Mouse (Mus musculus) lung, postnatal 14 days (tissue): ENCODE measurements at regions not wholly inside any gene's neighbourhood (a gene's known extent, or its start where the extent isn't known, plus 50 kb on each side); places are given as distances from the start of the nearest gene placed in this dataset.

Experiments
- DNase-seq: peaks from one replicate; pipeline ENCODE4 v3.0.0; 2021

- no peak for DNase-seq
Measured at GRCm38 (mm10) chr15:74461935-74462334, 174.2 kb downstream of the Mroh4 start.

GRCm38 (mm10) chr15:74459345-74459975, 176.7 kb downstream of the Mroh4 start:
- DNase-seq: no peak

- DNase-seq: no peak
Measured at GRCm38 (mm10) chr15:74458940-74459339, 177.2 kb downstream of the Mroh4 start.

- DNase-seq: no peak
Measured at GRCm38 (mm10) chr15:74457965-74458364, 178.2 kb downstream of the Mroh4 start.

- no peak for DNase-seq
Measured at GRCm38 (mm10) chr15:74456675-74457040, 179.5 kb downstream of the Mroh4 start.

- DNase-seq: no peak
Measured at GRCm38 (mm10) chr15:74455921-74456674, 180.1 kb downstream of the Mroh4 start.

GRCm38 (mm10) chr15:74454543-74454942, 181.6 kb downstream of the Mroh4 start:
- DNase-seq: no peak

- no peak for DNase-seq
Measured at GRCm38 (mm10) chr15:74453810-74454209, 182.3 kb downstream of the Mroh4 start.

GRCm38 (mm10) chr15:74452426-74452825, 183.7 kb downstream of the Mroh4 start:
- DNase-seq: no peak

DNA sequence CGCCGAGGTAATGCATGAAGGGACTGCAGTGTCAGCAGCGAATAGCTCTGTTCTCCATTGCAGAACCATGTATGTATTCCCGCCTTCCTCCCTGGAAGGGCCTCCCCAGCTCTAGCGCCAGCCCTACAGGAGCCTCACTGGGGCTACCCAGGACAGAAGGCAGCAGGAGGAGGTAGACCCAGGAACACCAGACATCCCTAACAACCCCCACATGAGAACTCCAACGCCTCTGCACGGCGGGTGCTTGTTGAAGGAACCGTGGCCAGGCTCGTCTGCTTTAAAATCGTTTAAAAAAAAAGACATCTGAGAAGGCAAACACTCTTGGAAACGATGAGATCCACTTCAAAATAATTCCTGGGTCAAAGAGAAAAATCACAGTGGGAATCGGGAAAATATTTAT, 194.3 kb downstream of the Mroh4 start:
- DNase-seq: no peak

DNA sequence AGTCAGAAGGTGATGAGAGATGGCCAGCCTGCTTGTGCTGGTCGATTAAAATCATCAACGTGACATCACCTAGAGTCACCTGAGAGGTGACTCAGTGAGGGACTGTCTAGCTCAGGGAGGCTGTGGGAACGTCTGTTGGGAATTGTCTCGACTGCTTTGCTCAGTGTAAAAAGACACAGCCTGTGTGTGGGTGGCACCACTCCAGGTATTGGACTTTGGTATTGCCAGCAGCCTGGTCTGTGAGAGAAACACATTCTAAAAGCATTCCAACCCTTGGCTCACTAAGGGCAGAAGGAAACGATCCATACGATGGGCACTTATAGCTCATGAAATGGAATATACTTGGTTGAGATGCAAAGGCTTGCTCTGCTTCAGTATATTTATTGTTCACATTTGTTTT, 209.2 kb downstream of the Mroh4 start:
- DNase-seq: no peak

GRCm38 (mm10) chr15:74423001-74423400, 213.2 kb downstream of the Mroh4 start:
- no peak for DNase-seq

DNA sequence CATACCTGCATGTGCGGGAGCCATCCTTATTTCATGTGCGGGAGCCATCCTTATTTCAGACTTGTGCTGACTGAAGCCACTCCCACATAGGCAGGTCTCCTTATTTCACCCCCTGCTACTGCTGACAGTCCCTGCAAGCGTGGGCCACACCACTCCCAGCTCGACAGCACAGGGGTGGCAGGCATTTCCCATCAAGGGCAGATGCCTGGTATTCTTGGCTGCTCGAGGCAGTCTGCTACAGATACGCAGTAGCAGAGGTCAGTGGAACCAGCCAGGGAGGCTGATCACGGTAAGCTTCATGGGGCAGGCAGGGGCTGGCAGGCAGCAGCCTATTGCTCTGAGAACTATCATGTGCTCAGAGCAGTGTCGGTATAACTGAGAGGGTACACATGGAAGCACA, 215.6 kb downstream of the Mroh4 start:
- no peak for DNase-seq

- DNase-seq: no peak
Measured at GRCm38 (mm10) chr15:74418635-74419034, 217.5 kb downstream of the Mroh4 start.

DNA sequence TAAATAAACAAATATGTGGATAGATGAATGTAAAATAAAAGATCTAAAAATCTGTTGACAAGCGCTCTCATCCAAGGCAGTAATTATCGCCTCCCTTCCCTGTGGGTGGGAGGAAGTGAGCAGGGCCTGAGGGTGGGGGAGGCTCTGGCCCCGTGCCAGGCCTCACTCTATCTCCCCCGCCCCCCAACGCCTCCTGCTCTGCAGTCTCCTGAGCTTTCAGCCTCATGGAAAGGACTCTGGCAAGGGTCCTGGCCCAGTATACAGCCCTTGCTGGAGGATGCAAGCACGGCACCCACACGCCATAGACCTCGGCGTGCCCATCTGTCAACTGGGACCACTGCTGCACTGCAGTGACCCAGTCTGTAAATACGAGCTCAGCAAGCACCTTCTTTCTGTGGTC, 222.9 kb downstream of the Mroh4 start:
- DNase-seq: no peak

DNA sequence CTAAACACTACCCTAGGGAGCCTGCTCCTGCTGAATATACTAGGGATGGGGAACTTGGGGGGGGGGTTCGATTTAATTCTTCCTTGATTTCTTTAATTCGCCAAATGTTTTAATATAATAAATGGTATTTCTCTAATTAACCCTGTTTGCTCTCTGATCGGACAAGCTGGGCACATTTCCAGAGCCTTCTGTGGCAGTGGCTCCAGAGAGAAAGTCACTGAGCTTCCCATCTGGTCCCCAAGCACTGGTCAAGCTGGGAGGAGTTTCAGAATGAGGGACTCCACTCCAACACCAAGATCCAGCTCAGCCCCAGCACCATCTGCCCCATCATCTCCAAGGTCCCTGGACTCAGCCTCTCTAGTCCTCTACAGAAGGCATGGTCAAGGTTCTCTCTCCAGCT, 223.9 kb downstream of the Mroh4 start:
- DNase-seq: no peak

- DNase-seq: no peak
Measured at GRCm38 (mm10) chr15:74411097-74411496, 225.1 kb downstream of the Mroh4 start.

- no peak for DNase-seq
Measured at GRCm38 (mm10) chr15:74404866-74405265, 231.3 kb downstream of the Mroh4 start.

- no peak for DNase-seq
Measured at GRCm38 (mm10) chr15:74401275-74401674, 234.9 kb downstream of the Mroh4 start.

GRCm38 (mm10) chr15:74396029-74396428, 240.1 kb downstream of the Mroh4 start:
- no peak for DNase-seq

DNA sequence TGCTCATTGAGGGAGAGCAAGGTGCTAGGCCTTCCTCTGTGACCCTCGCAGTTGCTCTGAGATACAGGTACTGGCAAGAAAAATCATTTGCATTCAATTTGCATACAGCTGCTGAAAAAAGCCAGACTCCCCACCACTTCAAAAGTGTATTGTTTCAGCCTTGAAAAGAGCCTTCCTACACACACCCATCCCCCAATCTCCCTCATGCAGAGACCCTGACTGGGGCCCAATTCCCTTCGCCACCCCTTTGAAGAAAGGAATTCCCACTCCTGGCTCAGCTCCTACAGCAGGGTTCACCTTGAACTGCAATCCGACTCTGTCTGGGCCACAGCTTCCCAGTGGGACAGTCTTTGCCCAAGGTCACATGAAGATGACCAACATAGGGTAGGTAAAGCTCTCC, 248.6 kb downstream of the Mroh4 start:
- no peak for DNase-seq

- peak; percentile 15 for DNase-seq
Measured at GRCm38 (mm10) chr15:74382556-74382955, 253.6 kb downstream of the Mroh4 start.

GRCm38 (mm10) chr15:74379366-74379765, 256.8 kb downstream of the Mroh4 start:
- DNase-seq: no peak

DNA sequence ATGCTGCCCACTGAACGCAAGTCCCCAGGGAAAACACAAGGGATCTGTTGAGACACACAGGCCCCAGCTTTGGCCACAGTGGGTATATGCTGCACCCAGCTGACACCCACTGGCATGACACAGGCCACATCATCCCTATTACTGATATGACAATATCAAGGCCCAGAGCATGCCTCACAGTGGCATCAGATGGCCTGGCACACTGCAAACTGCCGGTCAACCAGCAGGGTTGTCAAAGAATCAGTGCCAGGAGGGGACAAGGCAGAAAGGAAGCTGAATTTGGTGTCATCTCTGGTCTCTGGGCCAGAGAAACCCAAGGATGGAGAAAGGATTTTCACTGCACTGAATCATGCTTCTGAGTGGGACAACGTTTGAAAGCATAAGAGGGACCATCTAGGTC, 266.7 kb downstream of the Mroh4 start:
- no peak for DNase-seq

DNA sequence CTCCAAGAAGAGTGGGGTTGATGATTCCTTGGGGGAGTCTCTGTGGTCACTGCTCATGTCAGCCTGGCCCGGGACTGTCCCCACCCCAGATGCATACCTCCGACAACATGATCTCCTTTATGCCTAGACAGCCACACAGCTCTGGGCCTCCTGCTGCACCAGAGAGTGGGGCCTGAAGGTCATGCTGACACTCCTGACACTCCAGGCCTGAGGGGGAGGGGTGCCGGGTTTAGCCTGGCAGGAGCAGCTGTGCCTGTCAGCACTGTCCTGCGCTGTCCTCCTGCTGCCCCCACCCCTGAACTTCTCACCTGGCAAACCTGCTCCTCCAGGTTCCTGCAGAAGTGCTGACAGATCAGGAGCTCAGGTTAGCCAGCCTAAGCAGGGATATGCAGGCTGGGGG, 288.2 kb downstream of the Mroh4 start:
- no peak for DNase-seq
